Mouse (Mus musculus) forebrain, embryonic 16.5 days (tissue): ENCODE data around the gene Rbm8a. TPM values are rescaled to one million over a fixed set of nuclear protein-coding genes. Genes with fewer than 3 reads are reported as not detected.
A peak's percentile ranks its signal among the peaks of the same experiment; 100 is the strongest.

Experiments used
- ATAC-seq: fragments of 200-750 bp; cut with Nextera tagmentation; 2 replicates; pipeline ENCODE4 v1.8.0; 2017; ENCODE audit warnings: mild to moderate bottlenecking, moderate library complexity
- H3K27ac ChIP-seq: fragments of 300-500 bp; sonication (generic); 2 replicates; pipeline ENCODE4 v1.5.1; 2014; ENCODE audit warnings: low read length, control low read depth
- H3K27me3 ChIP-seq: fragments of 300-500 bp; sonication (generic); replicated peaks from 2 replicates; pipeline ENCODE4 v1.6.1; 2014; ENCODE audit warnings: low read length; ENCODE audit not compliant: control insufficient read depth, insufficient read depth
- H3K36me3 ChIP-seq: fragments of 300-500 bp; sonication (generic); 2 replicates; pipeline ENCODE4 v1.6.1; 2014; ENCODE audit not compliant: control insufficient read depth, insufficient read depth
- H3K4me1 ChIP-seq: fragments of 300-500 bp; sonication (generic); replicated peaks from 2 replicates; pipeline ENCODE4 v1.6.1; 2014; ENCODE audit warnings: low read length; ENCODE audit not compliant: control insufficient read depth, insufficient read depth
- H3K4me2 ChIP-seq: fragments of 300-500 bp; sonication (generic); 2 replicates; pipeline ENCODE4 v1.6.1; 2014; ENCODE audit warnings: mild to moderate bottlenecking, low read length, control low read depth
- H3K4me3 ChIP-seq: fragments of 300-500 bp; sonication (generic); replicated peaks from 2 replicates; pipeline ENCODE4 v1.5.1; 2014; ENCODE audit warnings: mild to moderate bottlenecking, low read length, control low read depth
- H3K9ac ChIP-seq: fragments of 300-500 bp; sonication (generic); replicated peaks from 2 replicates; pipeline ENCODE4 v1.6.1; 2014; ENCODE audit warnings: low read depth, low read length, control low read depth
- H3K9me3 ChIP-seq: fragments of 300-500 bp; sonication (generic); 2 replicates; pipeline ENCODE4 v1.6.1; 2016; ENCODE audit warnings: low read length; ENCODE audit not compliant: control insufficient read depth
- WGBS: fragments of 180-500 bp; shearing (Covaris S2); extraction: QIAGEN DNeasy Blood & Tissue Kit; methylation state at CpG from one replicate; pipeline ENCODE4 v1.1.7; 2014; 5-methylcytosine and 5-hydroxymethylcytosine counted together
- polyA plus RNA-seq: library from polyadenylated mRNA; unstranded; fragments of >200 nt; fragmentation: Nextera tagmentation; extraction: Ambion mirVana; gene quantifications from 2 replicates; pipeline ENCODE4 v1.2.1, GENCODE M21; 2015

Gene Rbm8a
- polyA plus RNA-seq, 1 experiment from 2014 or later: 132 TPM

GRCm38 (mm10) chr3:96596228-96596707 is 33.5 kb upstream of the Rbm8a start, which contains the start of gene Ankrd34a:
Gene Ankrd34a (plus strand): TSS chr3:96596636.
- H3K27me3 ChIP-seq: no peaks in the 10 kb centered on the region
- no peak for ATAC-seq
- H3K4me2 ChIP-seq: peak within 1 kb of the TSS; percentile 99
- no peaks in the 10 kb centered on the region for H3K36me3 ChIP-seq
- peak within 1 kb of the TSS; percentile 52 for H3K27ac ChIP-seq
- peaks cover 55% of the 10 kb centered on the region for H3K4me1 ChIP-seq
- peak within 1 kb of the TSS; percentile 52 for H3K4me3 ChIP-seq
- 1% methylated on average over 19 of the region's 23 CpGs for WGBS
- H3K9ac ChIP-seq: peak within 1 kb of the TSS; percentile 75
- H3K9me3 ChIP-seq: no peaks in the 10 kb centered on the region

- no peaks in the 10 kb centered on the region for H3K9me3 ChIP-seq
- H3K36me3 ChIP-seq: no peaks in the 10 kb centered on the region
- H3K4me2 ChIP-seq: peak overlapping the region; percentile 99
- ATAC-seq: no peak
- peak overlapping the region; percentile 52 for H3K27ac ChIP-seq
- 2% methylated on average over 9 of the region's 12 CpGs for WGBS
- peak overlapping the region; percentile 75 for H3K9ac ChIP-seq
- H3K4me1 ChIP-seq: peaks cover 55% of the 10 kb centered on the region
- peak overlapping the region; percentile 52 for H3K4me3 ChIP-seq
- no peaks in the 10 kb centered on the region for H3K27me3 ChIP-seq
These were observed 32.9 kb upstream of the Rbm8a start for GRCm38 (mm10) chr3:96596855-96597254.

DNA sequence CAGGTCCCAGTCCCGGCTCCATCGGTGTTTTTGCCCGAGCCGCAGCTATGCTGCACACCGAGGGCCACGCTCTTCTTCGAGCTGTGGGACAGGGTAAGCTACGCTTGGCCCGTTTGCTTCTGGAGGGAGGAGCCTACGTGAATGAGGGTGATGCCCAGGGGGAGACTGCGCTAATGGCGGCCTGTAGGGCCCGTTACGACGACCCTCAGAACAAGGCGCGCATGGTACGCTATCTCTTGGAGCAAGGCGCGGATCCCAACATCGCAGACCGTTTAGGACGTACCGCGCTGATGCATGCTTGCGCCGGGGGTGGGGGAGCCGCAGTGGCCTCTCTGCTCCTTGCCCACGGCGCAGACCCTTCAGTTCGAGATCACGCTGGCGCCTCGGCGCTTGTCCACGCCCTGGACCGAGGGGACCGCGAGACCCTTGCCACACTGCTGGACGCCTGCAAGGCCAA is 32.3 kb upstream of the Rbm8a start:
- ATAC-seq: no peak
- H3K9me3 ChIP-seq: no peaks in the 10 kb centered on the region
- H3K4me3 ChIP-seq: peak overlapping the region; percentile 52
- H3K27me3 ChIP-seq: no peaks in the 10 kb centered on the region
- H3K4me1 ChIP-seq: peaks cover 59% of the 10 kb centered on the region
- peak overlapping the region; percentile 52 for H3K27ac ChIP-seq
- WGBS: under 1% methylated on average over 40 of the region's 40 CpGs
- H3K4me2 ChIP-seq: peak overlapping the region; percentile 99
- H3K9ac ChIP-seq: peak overlapping the region; percentile 75
- H3K36me3 ChIP-seq: no peaks in the 10 kb centered on the region

GRCm38 (mm10) chr3:96598156-96599068 is 31.3 kb upstream of the Rbm8a start:
- WGBS: 3% methylated on average over 54 of the region's 54 CpGs
- Histone ChIP-seq H3K9ac (peak overlapping the region; percentile 75), H3K4me1 (peaks cover 62% of the 10 kb centered on the region), H3K4me3 (peak overlapping the region; percentile 52), H3K27ac (no peak overlapping the region; the same call in 1 of the 2 replicates), H3K36me3 (no peaks in the 10 kb centered on the region), H3K27me3 (no peaks in the 10 kb centered on the region), H3K4me2 (peak overlapping the region; percentile 99), H3K9me3 (no peaks in the 10 kb centered on the region)
- no peak for ATAC-seq

- H3K27me3 ChIP-seq: no peaks in the 10 kb centered on the region
- no peaks in the 10 kb centered on the region for H3K36me3 ChIP-seq
- no peak overlapping the region; the same call in 1 of the 2 replicates for H3K4me3 ChIP-seq
- no peak overlapping the region for H3K27ac ChIP-seq
- no peaks in the 10 kb centered on the region for H3K9me3 ChIP-seq
- ATAC-seq: no peak
- WGBS: 46% methylated on average over 8 of the region's 8 CpGs
- peak overlapping the region; percentile 99 for H3K4me2 ChIP-seq
- H3K4me1 ChIP-seq: peaks cover 68% of the 10 kb centered on the region
- H3K9ac ChIP-seq: no peak overlapping the region
These were observed 30.7 kb upstream of the Rbm8a start for GRCm38 (mm10) chr3:96599069-96599393.

GRCm38 (mm10) chr3:96599411-96599810 is 30.3 kb upstream of the Rbm8a start:
- H3K9me3 ChIP-seq: no peaks in the 10 kb centered on the region
- no peak overlapping the region for H3K4me2 ChIP-seq
- H3K9ac ChIP-seq: no peak overlapping the region
- H3K27me3 ChIP-seq: no peaks in the 10 kb centered on the region
- H3K4me3 ChIP-seq: no peak overlapping the region
- H3K27ac ChIP-seq: no peak overlapping the region
- ATAC-seq: no peak
- 66% methylated on average over 3 of the region's 3 CpGs for WGBS
- no peaks in the 10 kb centered on the region for H3K36me3 ChIP-seq
- peaks cover 72% of the 10 kb centered on the region for H3K4me1 ChIP-seq

GRCm38 (mm10) chr3:96600639-96601250 is 29.0 kb upstream of the Rbm8a start, which contains the start of gene Lix1l:
Gene Lix1l (plus strand): TSS chr3:96601149.
- peak within 1 kb of the TSS; percentile 87 for H3K9ac ChIP-seq
- peaks cover 73% of the 10 kb centered on the region for H3K4me1 ChIP-seq
- no peaks in the 10 kb centered on the region for H3K36me3 ChIP-seq
- WGBS: under 1% methylated on average over 27 of the region's 27 CpGs
- ATAC-seq: peak; percentile 96
- H3K4me2 ChIP-seq: peak within 1 kb of the TSS; percentile 62
- H3K27ac ChIP-seq: peak within 1 kb of the TSS; percentile 96
- peak within 1 kb of the TSS; percentile 81 for H3K4me3 ChIP-seq
- H3K27me3 ChIP-seq: no peaks in the 10 kb centered on the region
- H3K9me3 ChIP-seq: no peaks in the 10 kb centered on the region

DNA sequence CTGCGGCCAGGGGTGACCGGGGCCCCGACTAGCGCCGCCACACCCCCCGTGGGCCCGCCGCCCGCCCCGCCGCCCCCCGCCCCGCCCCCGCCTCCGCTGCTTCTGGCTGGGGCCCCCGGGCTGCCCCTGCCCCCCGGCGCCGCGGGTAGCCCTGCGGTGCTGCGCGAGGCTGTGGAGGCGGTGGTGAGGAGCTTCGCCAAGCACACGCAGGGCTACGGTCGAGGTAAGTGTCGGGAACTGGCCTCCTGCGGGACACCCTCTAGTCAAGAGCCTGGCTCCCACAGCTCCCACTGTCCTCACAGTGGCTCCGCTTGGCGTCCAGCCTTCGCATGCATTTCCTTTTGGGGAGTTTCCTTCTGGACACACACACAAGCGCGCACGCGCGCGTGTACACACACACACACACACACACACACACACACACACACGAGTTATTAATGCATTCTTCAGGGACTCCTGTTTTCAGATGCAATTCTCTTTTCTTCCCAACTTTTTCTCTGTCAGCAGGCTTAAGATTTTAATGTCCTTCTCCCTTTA is 28.4 kb upstream of the Rbm8a start:
- H3K4me3 ChIP-seq: peak overlapping the region; percentile 81
- ATAC-seq: peak; percentile 59
- peaks cover 67% of the 10 kb centered on the region for H3K4me1 ChIP-seq
- no peaks in the 10 kb centered on the region for H3K27me3 ChIP-seq
- no peaks in the 10 kb centered on the region for H3K36me3 ChIP-seq
- peak overlapping the region; percentile 96 for H3K27ac ChIP-seq
- H3K9ac ChIP-seq: peak overlapping the region; percentile 87
- WGBS: under 1% methylated on average over 24 of the region's 40 CpGs
- peak overlapping the region; percentile 62 for H3K4me2 ChIP-seq
- no peaks in the 10 kb centered on the region for H3K9me3 ChIP-seq
